Mouse (Mus musculus): ENCODE results near the gene Brd3os.

The Brd3os gene

DNA sequence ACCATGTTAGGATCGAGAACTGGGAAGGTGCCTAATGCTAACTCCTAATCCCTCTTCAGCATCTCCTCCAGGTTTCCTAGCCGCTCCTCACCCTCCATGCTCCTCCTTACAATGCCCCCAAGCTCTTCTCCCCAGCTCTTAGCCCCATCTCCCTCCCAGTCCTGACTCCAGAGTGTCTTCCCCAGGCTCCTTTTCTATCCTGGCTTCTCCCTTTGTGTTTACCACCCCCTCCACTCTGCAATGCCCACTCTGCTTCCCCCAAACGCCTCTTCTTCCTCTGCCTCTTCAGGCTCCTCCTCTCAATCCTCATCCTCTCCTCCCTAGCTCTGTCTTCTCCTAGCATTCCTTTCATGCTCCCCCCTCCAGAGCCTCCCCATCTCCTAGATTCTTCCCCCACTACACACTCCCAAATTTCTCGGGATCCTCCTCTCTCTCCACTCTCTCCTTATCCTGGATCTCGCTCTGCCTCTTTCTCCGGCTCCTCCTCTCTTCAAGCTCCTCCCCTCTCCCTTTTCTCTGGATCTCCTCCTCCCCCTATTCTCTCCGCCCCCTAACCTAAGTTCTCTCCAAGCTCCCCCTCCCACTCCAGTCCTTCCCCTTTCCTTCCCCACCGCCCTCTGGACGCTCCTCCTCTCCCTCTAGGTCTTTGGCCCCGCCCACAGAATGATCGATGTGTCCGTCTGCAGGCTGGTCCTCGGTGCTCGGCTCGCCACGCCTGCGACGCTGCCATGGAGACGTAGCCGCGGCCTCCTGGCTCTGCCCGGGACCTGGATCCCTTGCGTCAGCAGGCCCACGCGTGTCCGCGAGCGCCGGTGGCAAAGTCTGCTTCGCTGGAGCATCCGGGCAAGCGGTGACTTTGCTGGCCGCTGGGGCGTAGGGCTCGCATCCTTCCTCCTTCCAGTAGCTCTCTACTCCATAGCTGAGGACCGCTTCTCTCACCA, at the start of gene Brd3os:
Gene Brd3os (plus strand): TSS at position 558 of the 941 bp plus-strand sequence.
- peak; percentile 97 to 99 for DNase-seq

DNA sequence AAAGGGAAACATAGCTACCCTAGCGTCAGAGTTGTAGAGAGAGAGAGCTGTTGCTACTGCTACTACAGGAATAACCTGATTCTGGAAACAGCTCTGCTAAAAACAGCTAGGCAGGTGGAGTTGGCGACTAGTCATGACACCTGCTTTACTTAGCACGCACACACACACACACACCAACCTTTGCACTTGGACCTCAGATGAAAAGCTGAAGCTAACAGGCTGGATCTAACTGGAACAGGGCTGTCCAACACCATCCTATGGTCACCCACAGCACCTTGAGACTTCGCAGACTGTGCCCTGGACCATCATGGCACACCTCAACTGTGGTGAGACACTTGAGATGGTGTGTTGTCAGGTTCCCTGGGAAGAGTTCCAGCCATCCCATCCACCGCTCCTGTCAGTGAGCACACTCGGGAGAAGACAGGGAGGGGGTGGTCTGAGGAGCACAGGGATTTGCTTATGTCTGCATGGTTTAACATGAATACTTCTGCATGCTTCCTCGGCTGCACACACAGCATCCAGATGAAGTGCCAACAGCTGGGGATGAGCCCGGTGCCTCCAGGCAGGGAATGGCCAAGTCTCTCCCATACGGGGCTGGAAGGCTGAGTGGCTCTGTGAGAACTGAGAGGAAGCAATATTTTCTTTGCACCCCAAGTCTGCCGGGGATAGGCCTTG, 47.8 kb upstream of the Brd3os start:
- DNase-seq, result no peak

DNA sequence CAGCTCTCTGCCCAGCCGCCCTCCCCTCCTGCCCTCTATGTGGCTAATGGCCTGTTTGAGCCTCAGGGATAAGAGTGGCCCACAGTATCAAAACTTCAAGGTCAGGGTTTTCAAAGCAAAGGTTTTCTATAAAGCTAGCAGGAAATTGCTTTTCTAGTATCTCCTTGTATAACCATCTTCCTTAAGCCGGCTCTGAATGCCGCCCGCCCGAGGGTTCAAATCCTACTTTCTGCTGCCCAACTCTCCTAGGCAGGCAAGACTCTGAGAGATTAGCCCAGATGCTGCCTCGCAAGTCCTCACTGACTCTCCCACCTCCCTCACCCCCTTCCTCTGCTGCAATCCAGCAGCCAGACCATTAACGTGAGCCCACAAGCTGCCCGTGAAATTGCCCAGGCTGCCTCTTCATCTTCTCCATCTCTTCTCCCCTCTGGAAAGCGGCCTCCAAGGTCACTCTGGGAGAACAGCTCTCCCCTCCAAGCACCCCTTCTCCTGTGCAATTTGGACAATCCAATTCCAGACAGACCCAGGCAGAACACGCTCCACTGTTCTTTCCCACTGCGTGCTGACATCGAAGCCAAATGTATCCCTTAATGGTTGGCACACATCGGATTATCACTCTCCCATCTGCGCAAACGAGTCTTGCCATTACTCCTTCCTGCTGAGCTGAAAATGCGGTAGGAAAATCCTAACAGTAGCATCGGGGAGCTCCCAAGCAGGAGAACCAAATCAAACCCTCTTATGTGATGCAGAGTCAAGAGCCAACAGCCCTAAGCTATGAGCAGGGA, 45.3 kb upstream of the Brd3os start:
- peak; percentile 78 to 85 for DNase-seq

DNA sequence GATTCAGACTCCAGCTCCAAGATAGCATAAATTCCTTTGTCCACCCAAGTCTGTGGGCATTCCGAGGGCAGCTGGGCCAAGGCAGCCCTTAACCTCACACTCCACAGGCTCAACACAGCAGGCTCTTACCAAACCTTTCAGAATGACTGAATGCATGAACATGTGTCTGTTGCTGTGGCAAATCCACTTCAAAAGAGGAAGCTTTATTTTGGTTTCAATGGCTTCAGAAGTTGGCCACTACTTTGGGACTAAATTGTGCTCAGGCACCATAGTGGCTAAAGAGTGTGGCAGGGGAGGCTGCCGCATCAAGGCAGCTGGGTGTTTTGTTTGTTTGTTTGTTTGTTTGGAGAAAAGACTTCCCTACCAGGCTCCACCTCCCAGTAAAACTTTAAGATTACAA, 42.0 kb upstream of the Brd3os start:
- DNase-seq, result no peak

DNA sequence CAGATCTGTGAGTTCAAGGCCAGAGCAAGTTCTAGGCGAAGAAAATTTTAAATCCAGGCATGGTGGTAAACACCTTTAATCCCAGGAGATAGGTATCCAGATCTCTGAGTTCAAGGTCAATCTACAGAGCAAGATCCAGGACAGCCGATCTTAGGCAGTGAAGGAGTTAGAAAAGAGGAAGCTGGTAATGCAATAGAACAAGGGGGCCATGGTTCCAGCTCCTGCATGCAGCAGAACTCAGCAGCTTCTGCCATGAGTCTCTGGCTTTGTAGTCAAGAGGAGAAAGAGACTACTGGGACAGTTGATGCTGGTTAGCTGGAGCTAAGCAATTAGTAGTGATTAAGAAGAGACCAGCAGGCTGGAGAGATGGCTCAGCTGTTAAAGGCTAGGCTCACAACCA, 40.6 kb upstream of the Brd3os start:
- no peak for DNase-seq

DNA sequence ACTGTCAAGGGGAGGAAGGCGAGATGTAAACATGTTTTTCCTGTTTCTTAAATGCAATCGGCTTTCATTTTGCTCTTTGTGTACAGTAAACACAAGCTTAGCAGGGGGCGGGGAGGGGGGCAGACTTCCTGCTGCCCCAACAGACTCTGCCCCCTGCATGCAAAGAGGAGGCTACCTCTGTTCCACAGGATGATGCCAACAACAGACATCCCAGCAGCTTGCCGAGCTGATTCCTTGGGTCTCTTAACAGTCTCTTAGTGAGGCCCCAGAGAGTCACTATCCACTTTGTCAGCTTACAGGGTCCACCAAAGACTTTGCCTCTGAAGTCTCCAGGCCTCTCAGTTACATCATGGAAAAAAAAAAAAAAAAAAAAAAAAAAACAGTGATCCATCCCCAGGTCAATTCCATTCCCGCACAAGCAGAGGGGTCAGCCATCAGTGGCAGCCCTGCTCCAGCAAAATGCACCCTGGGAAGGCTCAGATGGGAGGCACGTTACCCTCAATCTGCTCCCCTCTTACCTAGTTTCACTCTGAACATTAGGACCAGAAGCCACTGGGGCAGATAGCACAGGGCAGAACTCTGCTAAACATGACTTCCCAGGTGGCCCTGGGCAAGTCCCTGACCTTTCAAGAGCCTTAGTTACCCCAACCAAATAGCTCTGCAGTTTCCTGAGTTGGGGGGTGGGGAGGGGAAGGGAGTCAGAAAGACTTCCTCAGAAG, 37.6 kb upstream of the Brd3os start:
- DNase-seq, result no peak

DNA sequence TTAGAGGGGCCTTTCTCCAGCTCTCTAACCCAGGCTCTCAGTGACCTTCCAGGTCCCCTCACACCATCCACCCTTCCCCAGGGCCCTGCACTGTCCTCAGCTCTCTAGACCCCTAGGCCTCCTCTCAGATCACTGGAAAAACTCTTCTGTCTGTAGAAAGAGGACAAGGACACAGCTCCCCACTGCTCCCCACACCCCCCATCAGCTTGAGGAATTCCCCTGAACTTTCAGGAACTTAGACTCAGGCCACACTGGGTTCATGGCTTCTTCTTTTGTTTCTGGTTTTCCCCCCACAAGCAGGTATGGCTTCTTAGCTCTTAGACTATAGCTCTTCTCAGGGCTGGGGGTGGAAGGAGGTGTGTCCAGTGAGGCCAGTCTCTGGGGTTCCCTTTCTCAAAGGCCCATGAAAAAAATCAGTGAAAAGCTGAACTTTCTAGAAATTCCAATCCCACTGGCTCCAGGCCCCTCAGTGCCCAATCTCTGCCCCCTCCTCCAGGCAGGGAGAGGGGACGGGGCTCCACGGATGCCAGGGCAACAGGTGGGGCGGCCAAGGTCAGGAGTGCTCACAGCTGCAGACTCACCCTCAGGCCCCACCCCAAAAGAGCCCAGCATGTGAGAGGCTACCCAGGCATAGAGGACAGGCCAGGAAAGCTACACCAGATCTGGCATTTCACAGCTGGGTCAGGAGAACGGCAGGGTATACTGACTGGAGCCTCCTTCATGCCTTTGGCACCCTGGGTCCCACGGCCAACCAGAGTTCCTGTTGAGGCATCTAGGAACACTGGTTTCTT, 36.8 kb upstream of the Brd3os start:
- no peak for DNase-seq

DNA sequence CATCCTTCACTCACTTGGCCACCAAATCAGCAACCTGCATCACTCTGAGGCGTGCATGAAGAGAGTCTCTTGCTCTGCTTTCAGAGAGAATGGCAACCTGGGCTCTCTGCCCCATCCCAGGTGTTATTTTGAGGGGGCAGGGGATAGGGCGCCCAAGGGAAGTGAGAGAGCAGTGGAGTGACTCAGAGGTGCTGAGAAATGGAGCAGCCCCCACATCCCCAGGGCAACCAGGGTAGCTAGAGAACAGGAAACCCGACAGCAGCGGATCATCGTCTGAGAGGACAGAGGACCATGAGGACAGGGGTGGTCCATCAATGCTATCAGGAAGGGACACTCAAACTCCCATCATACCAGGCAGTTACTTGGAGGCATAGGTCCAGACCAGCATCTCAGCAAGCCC, 35.2 kb upstream of the Brd3os start:
- no peak for DNase-seq

DNA sequence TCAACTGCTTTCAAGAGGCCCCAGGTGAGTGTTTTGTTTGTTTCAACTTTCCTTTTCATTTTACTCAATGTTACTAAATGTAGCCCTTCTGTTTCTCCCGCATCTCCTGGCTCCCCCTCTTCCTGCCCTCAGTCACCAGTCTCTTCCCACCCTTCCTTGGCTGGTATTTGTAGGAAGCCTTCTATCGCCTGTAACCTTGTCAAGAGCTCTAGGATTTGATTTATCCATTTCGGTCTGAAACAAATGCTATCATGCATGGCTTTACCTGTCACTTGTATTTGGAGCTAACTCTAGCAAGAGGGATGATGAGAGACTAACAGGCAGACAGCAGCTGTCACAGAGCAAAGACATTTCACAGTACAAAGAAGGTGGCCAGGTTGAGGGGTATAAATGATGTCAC, 33.9 kb upstream of the Brd3os start:
- DNase-seq, result no peak

DNA sequence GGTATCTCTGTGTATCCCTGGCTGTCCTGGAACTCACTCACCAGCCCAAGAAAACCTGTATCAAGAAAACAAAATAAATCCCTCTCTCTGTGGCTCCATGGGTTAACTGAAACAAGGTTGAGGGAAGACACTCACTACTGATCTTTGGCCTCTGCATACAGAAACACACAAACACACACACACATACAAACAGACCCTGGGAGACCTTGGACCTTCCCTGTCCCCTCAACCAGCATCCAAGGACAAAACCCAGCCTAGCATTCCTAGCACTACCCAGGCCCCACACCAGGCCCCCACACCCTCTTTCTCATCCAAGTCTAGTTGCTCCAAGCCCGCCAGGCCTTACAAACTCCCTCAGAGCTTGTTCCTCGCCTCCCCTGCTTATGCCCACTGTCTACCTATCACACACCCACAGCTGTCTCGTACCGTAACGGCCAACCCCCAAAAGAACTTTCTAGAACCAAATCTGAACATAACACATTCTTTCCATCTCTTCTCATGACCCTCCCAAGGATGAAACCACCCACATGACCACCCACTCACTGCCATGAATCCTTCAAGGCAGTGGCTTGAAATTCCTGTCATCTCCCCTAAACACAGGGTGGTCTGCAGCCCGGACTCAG, 31.5 kb upstream of the Brd3os start:
- no peak for DNase-seq

DNA sequence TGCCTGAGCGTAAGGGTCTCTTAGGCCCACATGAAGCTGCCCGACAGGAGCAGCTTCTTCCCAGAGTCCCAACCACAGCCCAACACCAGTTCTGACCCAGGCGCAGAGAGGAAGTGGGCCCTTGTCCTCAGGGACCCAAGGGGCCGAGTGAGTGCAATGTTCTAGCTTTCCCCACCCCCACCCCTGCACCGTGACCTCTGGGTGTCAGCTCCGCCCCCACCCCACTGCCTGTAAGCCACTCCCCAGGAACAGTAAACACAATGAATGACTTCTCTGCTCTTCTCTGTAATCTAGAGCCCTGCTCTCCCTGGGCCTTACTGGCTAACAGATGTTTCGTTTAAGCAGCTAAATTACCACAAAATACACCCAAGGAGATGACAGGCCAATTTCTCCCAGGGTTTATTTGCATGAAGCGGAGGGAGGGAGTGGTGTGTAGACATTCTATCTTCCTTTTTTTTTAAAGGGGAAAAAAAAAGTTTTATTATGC, 30.4 kb upstream of the Brd3os start:
- DNase-seq, result no peak

DNA sequence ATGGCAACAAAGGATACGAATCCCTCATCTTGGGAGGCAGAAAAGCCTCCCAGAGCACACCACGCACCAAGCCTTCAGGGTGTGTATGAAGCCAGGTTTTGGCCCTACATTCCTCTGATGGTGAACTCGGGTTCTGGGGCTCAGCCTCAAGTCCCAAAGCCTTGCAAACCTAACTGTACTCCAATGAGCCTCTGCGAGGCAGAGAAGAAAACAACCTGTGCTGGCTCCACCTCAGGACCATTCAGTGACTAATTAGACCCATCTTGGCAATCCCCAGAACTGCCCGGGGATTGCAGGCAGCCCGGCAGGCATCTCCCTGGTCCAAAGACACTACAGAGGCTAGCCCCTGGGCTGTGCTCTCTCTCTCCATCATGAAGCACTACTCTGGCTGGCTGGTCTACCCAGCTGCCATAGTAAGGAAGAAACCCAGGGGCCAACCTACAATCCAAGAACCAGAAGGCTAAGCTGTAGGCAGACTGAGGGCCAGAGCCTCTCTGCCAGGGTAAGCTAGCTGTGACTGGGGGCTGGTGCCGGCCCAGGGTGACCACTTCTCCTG, 29.8 kb upstream of the Brd3os start:
- peak in 1 of 2 experiments; percentile 27 for DNase-seq

DNA sequence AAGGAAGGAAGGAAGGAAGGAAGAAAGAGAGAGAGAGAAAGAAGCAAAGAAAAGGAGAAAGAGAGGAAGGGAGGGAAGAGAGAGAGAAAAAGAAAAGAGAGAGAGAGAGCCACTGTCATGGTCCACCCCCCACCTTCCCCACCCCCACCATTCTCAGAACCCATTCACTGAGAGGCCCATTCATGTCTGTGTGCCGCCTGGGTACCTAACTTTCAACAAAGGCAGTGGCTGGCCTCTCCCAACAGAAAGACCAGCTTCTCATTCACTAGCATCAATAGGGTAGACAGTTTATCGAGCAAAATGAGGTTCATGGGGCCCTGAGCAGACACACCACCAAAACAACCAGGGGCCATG, 28.6 kb upstream of the Brd3os start:
- DNase-seq, result no peak

DNA sequence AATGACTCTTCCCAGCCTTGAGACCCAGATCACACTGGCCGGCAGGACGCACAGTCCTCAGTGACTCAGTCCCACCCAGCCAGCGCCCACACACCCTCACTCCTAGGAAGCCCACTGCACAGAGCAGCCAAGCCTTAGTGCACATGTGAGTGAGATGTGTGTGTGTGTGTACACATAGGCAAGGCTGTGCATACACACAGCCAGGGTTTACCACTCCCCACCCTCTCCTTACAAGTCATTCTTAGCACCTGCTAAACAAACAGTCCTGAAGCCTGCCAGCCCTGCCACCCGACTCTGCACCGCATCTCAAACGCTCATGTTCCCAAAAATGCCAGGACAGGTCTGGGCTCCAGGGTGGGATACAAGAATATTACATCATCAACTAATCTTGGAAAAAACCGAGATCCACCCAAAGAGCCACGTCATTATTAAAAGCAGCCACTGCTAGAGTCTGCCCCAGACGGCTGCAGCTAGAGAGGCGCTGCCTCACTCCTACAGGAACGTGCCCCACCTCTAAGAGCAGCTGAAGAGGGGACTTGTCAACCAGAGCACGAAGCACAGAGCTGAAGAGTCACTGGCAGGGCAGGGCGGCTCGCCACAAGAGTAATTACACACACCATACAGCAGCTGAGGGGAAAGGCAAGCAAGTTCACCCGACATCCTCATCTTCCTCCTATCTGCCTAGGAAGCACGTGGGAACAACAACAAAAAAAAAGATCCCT, 28.0 kb upstream of the Brd3os start:
- DNase-seq, result peak in 1 of 2 experiments; percentile 42

DNA sequence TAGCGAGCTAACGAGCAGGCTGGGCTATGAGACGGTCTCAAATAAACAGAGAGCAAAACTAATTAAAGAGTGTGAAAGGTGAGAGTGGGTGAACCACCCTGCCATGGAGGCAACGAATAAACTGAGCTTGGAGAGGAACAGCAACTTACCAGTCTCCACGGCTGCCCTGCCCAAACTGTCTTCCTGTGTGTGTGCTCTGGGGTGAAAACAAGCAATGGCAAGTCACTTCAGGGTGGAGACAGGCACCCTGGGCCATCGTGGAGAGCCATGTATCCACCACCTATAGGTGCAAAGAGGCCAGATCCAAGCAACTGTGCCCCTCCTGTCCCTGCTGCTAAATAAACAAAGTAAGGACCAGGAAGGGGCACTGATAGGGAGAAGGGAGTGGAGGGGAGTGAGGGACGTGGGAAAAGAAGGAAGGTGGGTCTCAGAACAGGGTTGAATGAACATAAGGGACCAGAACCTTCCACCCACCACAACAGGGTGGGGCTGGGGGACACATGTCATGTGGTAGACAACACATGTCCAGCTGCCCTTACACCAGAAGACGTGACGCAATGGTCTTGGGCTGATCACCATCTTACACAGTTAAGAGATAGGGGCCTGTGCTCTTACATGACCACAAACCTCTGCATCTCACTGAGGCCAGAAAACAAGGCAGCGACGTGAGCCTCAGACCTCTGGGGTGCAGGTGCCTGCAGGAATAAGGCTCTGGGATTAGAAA, 26.9 kb upstream of the Brd3os start:
- no peak for DNase-seq

DNA sequence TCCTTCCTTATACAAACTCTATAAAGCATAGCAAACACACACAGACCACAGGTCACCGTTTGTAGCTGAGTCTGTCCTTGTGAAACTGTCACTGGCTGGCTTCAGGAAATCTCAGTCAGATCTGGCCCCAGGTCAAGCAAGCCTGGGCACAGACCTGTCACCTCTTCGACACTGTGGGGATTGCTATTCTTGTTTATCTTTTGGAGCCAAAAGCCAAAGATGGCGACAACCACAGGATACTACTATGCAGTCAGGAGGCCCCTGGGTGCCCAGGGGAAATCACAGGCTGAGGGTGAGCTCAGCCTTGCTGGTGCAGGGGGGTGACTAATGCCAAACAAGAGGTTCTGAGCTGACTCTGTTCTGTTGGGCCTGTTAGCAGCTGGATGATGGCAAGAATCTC, 25.7 kb upstream of the Brd3os start:
- peak in 1 of 2 experiments; percentile 68 for DNase-seq

DNA sequence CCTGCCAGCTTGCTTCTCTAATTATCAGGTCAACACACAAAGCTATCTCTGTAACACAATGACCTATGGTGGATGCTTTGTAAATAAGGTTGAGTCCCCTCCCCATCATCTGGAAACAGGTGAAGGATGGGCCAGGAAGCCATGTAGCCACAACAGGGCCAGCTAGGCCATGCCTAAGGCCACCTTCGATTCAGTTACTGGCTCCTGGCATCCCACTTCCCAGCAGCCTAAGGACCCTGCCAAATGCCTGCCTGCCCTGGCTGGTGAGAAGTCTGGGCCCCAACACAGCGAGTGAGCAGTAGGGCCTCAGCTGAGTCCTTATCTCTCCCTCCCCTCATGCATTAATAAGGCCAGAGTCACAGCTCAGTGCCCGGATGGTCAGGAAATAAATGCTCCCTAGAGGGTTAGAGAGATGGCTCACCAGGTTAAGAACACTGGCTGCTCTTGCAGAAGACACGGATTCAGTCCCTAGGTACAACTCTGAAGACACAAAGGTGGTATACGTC, 24.4 kb upstream of the Brd3os start:
- DNase-seq, result peak in 1 of 2 experiments; percentile 49

DNA sequence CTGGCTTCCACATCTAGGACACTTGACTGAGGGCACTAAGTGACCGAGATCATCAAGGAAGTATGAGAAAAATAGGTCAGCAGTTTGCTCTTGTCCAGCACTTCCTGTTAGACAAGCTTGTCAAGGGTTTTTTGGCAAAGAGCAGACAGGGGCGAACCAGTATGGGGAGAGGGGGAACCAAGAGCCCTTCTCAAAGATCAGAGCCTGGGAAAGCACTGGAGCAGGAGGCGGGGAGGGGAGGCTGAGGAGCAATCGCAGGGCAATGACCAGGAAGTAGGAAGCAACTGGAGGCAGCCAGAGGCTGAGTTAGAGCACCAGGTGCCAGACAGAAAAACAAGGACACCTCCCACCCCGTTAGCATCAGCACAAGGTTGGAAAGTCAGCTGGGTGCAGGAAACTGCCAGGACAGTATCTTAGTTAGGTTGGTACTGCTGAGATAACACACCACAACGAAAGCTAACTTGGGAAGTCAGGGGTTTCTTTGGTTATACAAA, 23.5 kb upstream of the Brd3os start:
- DNase-seq, result no peak

Measured in cerebellum, postnatal 10 days (tissue).